7 mouse cellular contexts compared by ENCODE assay signal in genomic region chr11:115366706-115367394, GRCm38 (mm10). TPM values are rescaled to one million over a fixed set of nuclear protein-coding genes. Genes with fewer than 3 reads are reported as not detected.
DNase-seq lines count a peak whose midpoint lies in the region; ATAC-seq and TF ChIP-seq lines count a peak whose summit lies in the region.

No protein-coding gene starts in this region.

- 0 out of 2 replicates have a peak overlapping the region, but pooled peaks have one; percentile 57 for H3K27ac ChIP-seq in lung, postnatal 0 days (ENCODE audit: low read length)

- H3K9me3 ChIP-seq in lung, postnatal 0 days (ENCODE audit: low read length), result no peaks in the 10 kb centered on the region

- H3K4me2 ChIP-seq in lung, postnatal 0 days (replicated peaks; ENCODE audit: low read depth, low read length), result peak overlapping the region; percentile 81
- peak overlapping the region; percentile 70 for H3K4me2 ChIP-seq in myocyte (ENCODE audit: low read depth)

- peak overlapping the region; percentile 48 for H3K9ac ChIP-seq in lung, postnatal 0 days (replicated peaks; ENCODE audit: low read depth)

- DNase-seq in lung, postnatal 0 days (ENCODE audit: low spot score), result no peak
- no peak for DNase-seq in lung, postnatal 4 days
- DNase-seq in cerebellum, adult 11-12 months, result peak; percentile 79
- DNase-seq in left cerebral cortex, adult 18-20 months (ENCODE audit: low spot score in 2 of 2), result peak; percentile 40 to 64
- no peak for DNase-seq in spleen, postnatal 36 days (ENCODE audit: low spot score in 2 of 2)

- H3K79me2 ChIP-seq in myocyte (ENCODE audit: control insufficient read depth, insufficient read depth), result peaks cover 13% of the 10 kb centered on the region

- H3K4me3 ChIP-seq in lung, postnatal 0 days (ENCODE audit: low read depth, low read length), result peak overlapping the region; percentile 54
- peak overlapping the region; percentile 79 for H3K4me3 ChIP-seq in myocyte

- H3K4me1 ChIP-seq in lung, postnatal 0 days (ENCODE audit: insufficient read depth, low read depth, low read length), result peaks cover 10% of the 10 kb centered on the region

- TF ChIP-seq POLR2A in myocyte (IDR thresholded peaks at IDR 0.05; ENCODE audit: insufficient read length, low read depth), result no peak

- peak; percentile 58 for ATAC-seq in lung, postnatal 0 days
- peak; percentile 68 for ATAC-seq in frontal cortex, adult (ENCODE audit: low TSS enrichment)

- H3K27me3 ChIP-seq in lung, postnatal 0 days (replicated peaks; ENCODE audit: insufficient read depth, low read length), result no peaks in the 10 kb centered on the region
- no peaks in the 10 kb centered on the region for H3K27me3 ChIP-seq in myocyte (ENCODE audit: control insufficient read depth, insufficient read depth, insufficient read length)

- WGBS in lung, postnatal 0 days, result 6% methylated on average over 28 of the region's 28 CpGs

- H3K36me3 ChIP-seq in lung, postnatal 0 days (ENCODE audit: insufficient read depth, low read length), result no peaks in the 10 kb centered on the region
- no peaks in the 10 kb centered on the region for H3K36me3 ChIP-seq in myocyte (ENCODE audit: control insufficient read depth, insufficient read depth)

- TF ChIP-seq CTCF in lung, postnatal 0 days (IDR thresholded peaks at IDR 0.05), result no peak

- no peak for TF ChIP-seq EP300 in lung, postnatal 0 days (IDR thresholded peaks at IDR 0.05)

- peak overlapping the region; percentile 41 for H3ac ChIP-seq in myocyte (ENCODE audit: control insufficient read depth, insufficient read length)

TF ChIP-seq in myocyte, 11 proteins besides CTCF, POLR2A, EP300 and RAD21:
- TF ChIP-seq SRF (IDR thresholded peaks at IDR 0.05; ENCODE audit: control insufficient read depth, insufficient read length, low read depth) (no peak), MYOG (IDR thresholded peaks at IDR 0.05; ENCODE audit: control insufficient read depth in 1 of 3, insufficient read depth in 1 of 3, insufficient read length in 2 of 3, low read depth in 2 of 3) (peak in 2 of 3 experiments; percentile 31 to 54), MAX (IDR thresholded peaks at IDR 0.05; ENCODE audit: low read depth) (no peak), MYOD1 (IDR thresholded peaks at IDR 0.05; ENCODE audit: control insufficient read depth in 1 of 3, insufficient read length in 2 of 3, low read depth in 2 of 3) (peak in 2 of 3 experiments; percentile 34 to 59), POLR2AphosphoS2 (IDR thresholded peaks at IDR 0.05; ENCODE audit: insufficient read length, low read depth) (peak; percentile 17)

RNA-seq across cellular contexts. Expression of gene Hid1, which starts 0.7 kb away (rescaled TPM):
- 16.0 and 17.9 TPM in 2 replicates for polyA plus RNA-seq in lung, postnatal 0 days (2015; fragmentation: Nextera tagmentation; extraction: Ambion mirVana)
- 100 to 1,000 TPM; 111 to 114 TPM for total RNA-seq in left cerebral cortex, adult 18-20 months (2021)
- polyA plus RNA-seq in myocyte (2012; fragmentation: generic; extraction: Trizol), result 63.1 TPM

RNA-seq across cellular contexts. Expression of gene Cdr2l, which starts 14.9 kb away (rescaled TPM):
- polyA plus RNA-seq in lung, postnatal 0 days (2015; fragmentation: Nextera tagmentation; extraction: Ambion mirVana), result 14.0 and 15.8 TPM in 2 replicates
- 10 to 100 TPM; 26.8 to 29.3 TPM for total RNA-seq in left cerebral cortex, adult 18-20 months (2021)
- 52.8 TPM for polyA plus RNA-seq in myocyte (2012; fragmentation: generic; extraction: Trizol)

RNA-seq across cellular contexts. Expression of gene Otop3, which starts 32.3 kb away (rescaled TPM):
- polyA plus RNA-seq in lung, postnatal 0 days (2015; fragmentation: Nextera tagmentation; extraction: Ambion mirVana), result not detected in 2 replicates
- under 1 TPM in 1 of 2 experiments, not detected in 1; 0.14 TPM for total RNA-seq in left cerebral cortex, adult 18-20 months (2021)
- polyA plus RNA-seq in myocyte (2012; fragmentation: generic; extraction: Trizol), result not detected

RNA-seq across cellular contexts. Expression of gene Mrpl58, which starts 36.7 kb away (rescaled TPM):
- 154 and 180 TPM in 2 replicates for polyA plus RNA-seq in lung, postnatal 0 days (2015; fragmentation: Nextera tagmentation; extraction: Ambion mirVana)
- 100 to 1,000 TPM; 111 to 122 TPM for total RNA-seq in left cerebral cortex, adult 18-20 months (2021)
- 201 TPM for polyA plus RNA-seq in myocyte (2012; fragmentation: generic; extraction: Trizol)

RNA-seq across cellular contexts. Expression of gene Ush1g, which starts 45.0 kb away (rescaled TPM):
- polyA plus RNA-seq in lung, postnatal 0 days (2015; fragmentation: Nextera tagmentation; extraction: Ambion mirVana), result not detected in 2 replicates
- under 1 TPM; 0.26 to 0.52 TPM for total RNA-seq in left cerebral cortex, adult 18-20 months (2021)
- 0.16 TPM for polyA plus RNA-seq in myocyte (2012; fragmentation: generic; extraction: Trizol)

Comparison
In these comparisons a context has a peak if more than half of its experiments do, and no peak if none do; other contexts are left out.
1. DNase-seq: peak in cerebellum, adult 11-12 months (single experiment) and left cerebral cortex, adult 18-20 months (2 of 2); none in lung, postnatal 0 days (single experiment), lung, postnatal 4 days (0 of 2) and spleen, postnatal 36 days (0 of 2).